Mouse (Mus musculus): ENCODE measurements around the gene Flt4.
"Not testable (repeated sequence)": the region's sequence is repeated elsewhere in the genome, so short reads cannot be mapped to it uniquely, and the experiment has no call there.

The Flt4 gene

GRCm38 (mm10) chr11:49608938-49609867, at the start of gene Flt4:
Flt4 (plus strand) TSS chr11:49609263.
- DNase-seq (ENCODE audit: low spot score in 2 of 2), result not testable (repeated sequence)

- DNase-seq (ENCODE audit: low spot score in 2 of 2), result not testable (repeated sequence)
These were observed 34.0 kb upstream of the Flt4 start for GRCm38 (mm10) chr11:49575054-49575453.

- not testable (repeated sequence) for DNase-seq (ENCODE audit: low spot score in 2 of 2)
These were observed 28.6 kb upstream of the Flt4 start for GRCm38 (mm10) chr11:49580452-49580851.

- no peak for DNase-seq (ENCODE audit: low spot score in 2 of 2)
These were observed 18.9 kb upstream of the Flt4 start for GRCm38 (mm10) chr11:49590213-49590612.

- DNase-seq (ENCODE audit: low spot score in 2 of 2), result not testable (repeated sequence)
These were observed 11.9 kb upstream of the Flt4 start for GRCm38 (mm10) chr11:49597149-49597548.

GRCm38 (mm10) chr11:49608306-49608705, 757 bp upstream of the Flt4 start:
- DNase-seq (ENCODE audit: low spot score in 2 of 2), result not testable (repeated sequence)

- DNase-seq (ENCODE audit: low spot score in 2 of 2), result not testable (repeated sequence)
These were observed 1.1 kb downstream of the Flt4 start for GRCm38 (mm10) chr11:49609868-49610824.

- not testable (repeated sequence) for DNase-seq (ENCODE audit: low spot score in 2 of 2)
These were observed 2.3 kb downstream of the Flt4 start for GRCm38 (mm10) chr11:49611349-49611748.

GRCm38 (mm10) chr11:49612154-49612553, 3.1 kb downstream of the Flt4 start:
- DNase-seq (ENCODE audit: low spot score in 2 of 2), result no peak

GRCm38 (mm10) chr11:49613349-49613748, 4.3 kb downstream of the Flt4 start:
- DNase-seq (ENCODE audit: low spot score in 2 of 2), result no peak

- no peak for DNase-seq (ENCODE audit: low spot score in 2 of 2)
These were observed 7.0 kb downstream of the Flt4 start for GRCm38 (mm10) chr11:49615856-49616725.

- no peak for DNase-seq (ENCODE audit: low spot score in 2 of 2)
These were observed 9.4 kb downstream of the Flt4 start for GRCm38 (mm10) chr11:49618476-49618875.

GRCm38 (mm10) chr11:49621953-49622352, 12.9 kb downstream of the Flt4 start:
- no peak for DNase-seq (ENCODE audit: low spot score in 2 of 2)

- no peak for DNase-seq (ENCODE audit: low spot score in 2 of 2)
These were observed 15.1 kb downstream of the Flt4 start for GRCm38 (mm10) chr11:49624156-49624555.

GRCm38 (mm10) chr11:49625863-49626262, 16.8 kb downstream of the Flt4 start:
- no peak for DNase-seq (ENCODE audit: low spot score in 2 of 2)

- DNase-seq (ENCODE audit: low spot score in 2 of 2), result no peak
These were observed 17.7 kb downstream of the Flt4 start for GRCm38 (mm10) chr11:49626748-49627147.

- no peak for DNase-seq (ENCODE audit: low spot score in 2 of 2)
These were observed 22.1 kb downstream of the Flt4 start for GRCm38 (mm10) chr11:49631154-49631553.

- DNase-seq (ENCODE audit: low spot score in 2 of 2), result no peak
These were observed 23.2 kb downstream of the Flt4 start for GRCm38 (mm10) chr11:49632256-49632655.

- no peak for DNase-seq (ENCODE audit: low spot score in 2 of 2)
These were observed 25.0 kb downstream of the Flt4 start for GRCm38 (mm10) chr11:49634101-49634500.

- DNase-seq (ENCODE audit: low spot score in 2 of 2), result no peak
These were observed 26.6 kb downstream of the Flt4 start for GRCm38 (mm10) chr11:49635671-49636070.

GRCm38 (mm10) chr11:49636449-49636848, 27.4 kb downstream of the Flt4 start:
- no peak for DNase-seq (ENCODE audit: low spot score in 2 of 2)
